Mouse (Mus musculus) heart, adult 2 months (tissue): ENCODE measurements around the gene Dtx1. TPM values are rescaled to one million over a fixed set of nuclear protein-coding genes. Genes with fewer than 3 reads are reported as not detected.

ENCODE experiments used
- DNase-seq, 2 experiments: peaks; one replicate each; pipeline ENCODE4 v3.0.0; 2021
- H3K27ac ChIP-seq: fragments of 200-600 bp; 2 replicates; pipeline ENCODE4 v1.8.1; 2022
- H3K27me3 ChIP-seq: fragments of 200-500 bp; 2 replicates; pipeline ENCODE4 v1.6.1; 2012; ENCODE audit warnings: mild to moderate bottlenecking, low read length, inconsistent platforms, mixed read lengths; ENCODE audit not compliant: control insufficient read depth, insufficient read depth
- H3K36me3 ChIP-seq: fragments of 200-500 bp; 2 replicates; pipeline ENCODE4 v1.6.1; 2012; ENCODE audit warnings: low read length, inconsistent platforms; ENCODE audit not compliant: control insufficient read depth, insufficient read depth
- H3K4me1 ChIP-seq: fragments of 200-500 bp; 2 replicates; pipeline ENCODE4 v1.6.1; 2011; ENCODE audit warnings: low read length; ENCODE audit not compliant: control insufficient read depth, insufficient read depth
- H3K4me3 ChIP-seq: fragments of 200-600 bp; 2 replicates; pipeline ENCODE4 v1.8.1; 2022
- H3K79me2 ChIP-seq: fragments of 200-500 bp; replicated peaks from 2 replicates; pipeline ENCODE4 v1.6.1; 2012; ENCODE audit warnings: mild to moderate bottlenecking, inconsistent platforms, low read length, moderate library complexity, mixed read lengths; ENCODE audit not compliant: control insufficient read depth, insufficient read depth
- H3K9ac ChIP-seq: fragments of 200-500 bp; 2 replicates; pipeline ENCODE4 v1.6.1; 2012; ENCODE audit warnings: low read depth, mild to moderate bottlenecking, control low read depth, inconsistent platforms, low read length, mixed read lengths
- CTCF ChIP-seq: fragments of 200-600 bp; IDR thresholded peaks from 2 replicates; pipeline ENCODE4 v1.8.1; 2022; ENCODE audit warnings: antibody characterized with exemption, mild to moderate bottlenecking, moderate library complexity
- EP300 ChIP-seq: fragments of 200-500 bp; IDR thresholded peaks from 2 replicates; pipeline ENCODE4 v1.6.1; 2011; ENCODE audit warnings: low read depth, low read length, control low read depth; ENCODE audit not compliant: insufficient read depth
- POLR2A ChIP-seq: fragments of 200-500 bp; IDR thresholded peaks from 2 replicates; pipeline ENCODE4 v1.6.1; 2011; ENCODE audit warnings: mild to moderate bottlenecking, low read depth, low read length, control low read depth; ENCODE audit not compliant: insufficient read depth
- WGBS: fragments of 180-500 bp; shearing (Covaris S2); methylation state at CpG from one replicate; pipeline ENCODE4 v1.1.7; 2018; 5-methylcytosine and 5-hydroxymethylcytosine counted together
- intact Hi-C: fragments of 180-260 bp; cut with DNase I; formaldehyde crosslinking; loops from one replicate; pipeline ENCODE4 v1.15.1; 2025
- polyA plus RNA-seq: library from polyadenylated mRNA; depleted of rRNA; stranded (reverse); fragments of >200 nt; gene quantifications from 2 replicates; pipeline ENCODE4 v1.2.3, GENCODE M21; 2012
- total RNA-seq, 2 experiments: library from RNA; stranded (reverse); gene quantifications; 2 replicates each; pipeline ENCODE4 v1.2.3; 2021

The Dtx1 gene
- total and polyA plus RNA-seq, 3 experiments: 2.1 to 4.2 (median 2.7) TPM

DNA sequence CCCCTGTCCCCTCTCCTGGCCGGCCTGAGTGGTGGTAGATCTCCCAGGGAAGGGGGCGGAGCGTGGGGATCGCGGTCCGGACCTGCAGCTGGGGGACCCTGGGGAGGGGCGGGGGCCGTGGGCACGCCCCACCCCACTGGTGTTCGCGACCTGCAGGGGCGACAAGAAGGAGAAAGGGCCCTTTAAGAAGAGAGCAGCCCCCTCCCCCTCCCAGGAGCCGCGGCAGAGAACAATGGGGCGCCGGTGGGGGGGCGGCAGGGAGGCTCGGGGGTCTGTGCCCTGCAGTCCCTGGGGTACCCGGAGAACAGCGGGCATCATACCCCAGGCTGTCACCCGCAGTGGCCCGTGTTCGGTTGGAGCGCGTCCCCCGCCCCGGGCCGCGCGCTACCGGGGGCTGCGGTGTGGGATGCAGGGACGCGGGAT, 890 bp downstream of the Dtx1 start:
- Histone ChIP-seq H3K36me3 (no peaks in the 10 kb centered on the region), H3K4me1 (no peaks in the 10 kb centered on the region), H3K27ac (no peak overlapping the region), H3K79me2 (no peaks in the 10 kb centered on the region), H3K4me3 (peak overlapping the region; percentile 34; the same call in 1 of the 2 replicates), H3K9ac (no peak overlapping the region), H3K27me3 (peaks cover 20% of the 10 kb centered on the region)
- intact Hi-C loops: no loop called here
- no peak for TF ChIP-seq POLR2A
- TF ChIP-seq CTCF: no peak
- no peak for TF ChIP-seq EP300
- WGBS: 3% methylated on average over 29 of the region's 34 CpGs
- DNase-seq: no peak

DNA sequence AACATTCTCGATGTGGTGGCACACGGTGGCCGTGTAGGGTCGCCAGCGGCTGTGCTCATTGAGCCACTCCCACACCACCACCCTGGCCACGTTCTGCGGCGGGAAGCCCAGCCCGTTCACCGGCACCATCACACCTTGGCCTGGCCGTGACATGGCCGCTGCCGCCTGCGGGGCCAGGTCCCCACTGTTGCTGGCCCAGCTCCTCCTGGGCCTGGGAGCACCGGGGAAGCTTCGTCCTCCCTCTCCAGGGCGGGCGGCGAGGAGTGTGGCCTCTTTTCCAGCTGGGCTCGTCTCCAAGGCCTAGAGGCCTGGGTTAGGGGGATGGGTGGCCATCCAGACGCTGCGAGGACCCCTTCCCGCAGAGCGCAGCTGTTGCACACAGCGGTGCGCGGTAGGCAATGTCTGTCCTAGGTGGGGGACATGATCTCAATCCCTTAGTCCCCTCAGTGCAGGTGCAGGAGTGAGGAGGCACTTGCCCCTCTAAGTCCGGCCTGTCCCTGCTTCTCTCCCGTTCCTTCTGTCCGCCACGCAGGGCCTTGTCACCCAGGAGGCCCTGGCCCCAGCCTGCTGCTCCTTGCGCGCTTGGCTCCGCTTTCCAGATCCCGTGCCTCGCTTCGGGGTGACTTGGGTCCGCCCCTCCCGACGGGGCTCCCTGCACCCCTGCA, 1.4 kb downstream of the Dtx1 start:
- Histone ChIP-seq H3K9ac (no peak overlapping the region), H3K79me2 (no peaks in the 10 kb centered on the region), H3K4me3 (no peak overlapping the region), H3K4me1 (no peaks in the 10 kb centered on the region), H3K27me3 (peaks cover 20% of the 10 kb centered on the region), H3K27ac (no peak overlapping the region), H3K36me3 (no peaks in the 10 kb centered on the region)
- TF ChIP-seq POLR2A (no peak), EP300 (no peak)
- intact Hi-C loops: no loop called here
- 3% methylated on average over 40 of the region's 40 CpGs for WGBS
- DNase-seq: no peak

DNA sequence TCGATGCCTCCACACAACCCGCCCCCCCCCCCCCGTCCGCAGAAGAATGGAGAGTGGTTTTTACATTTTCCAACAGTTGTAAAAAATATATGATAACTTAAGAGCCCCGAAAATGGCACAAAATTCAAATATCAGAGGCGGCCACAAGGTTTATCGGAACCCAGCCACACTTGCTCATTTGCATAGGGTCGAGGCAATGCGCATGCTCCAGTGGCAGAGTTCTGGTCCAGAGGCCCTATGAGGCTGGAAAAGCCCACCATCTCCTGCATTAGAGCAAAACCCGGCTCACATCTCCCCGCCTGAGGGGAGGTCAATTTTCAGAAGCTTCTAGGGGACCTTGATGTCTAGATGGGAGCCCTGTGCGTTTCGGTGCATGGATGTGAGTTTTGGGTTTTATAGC, 4.8 kb downstream of the Dtx1 start:
- Histone ChIP-seq H3K79me2 (no peaks in the 10 kb centered on the region), H3K27me3 (peaks cover 17% of the 10 kb centered on the region), H3K9ac (no peak overlapping the region), H3K27ac (no peak overlapping the region), H3K4me1 (no peaks in the 10 kb centered on the region), H3K36me3 (no peaks in the 10 kb centered on the region), H3K4me3 (no peak overlapping the region)
- DNase-seq: no peak
- intact Hi-C loops: no loop called here
- 48% methylated on average over 13 of the region's 13 CpGs for WGBS
- no peak for TF ChIP-seq CTCF
- TF ChIP-seq EP300: no peak
- TF ChIP-seq POLR2A: no peak

GRCm38 (mm10) chr5:120706541-120706940, 5.2 kb downstream of the Dtx1 start:
- Histone ChIP-seq H3K9ac (no peak overlapping the region), H3K4me3 (no peak overlapping the region), H3K27ac (no peak overlapping the region), H3K27me3 (peaks cover 16% of the 10 kb centered on the region), H3K79me2 (no peaks in the 10 kb centered on the region), H3K36me3 (no peaks in the 10 kb centered on the region), H3K4me1 (no peaks in the 10 kb centered on the region)
- WGBS: 9% methylated on average over 16 of the region's 16 CpGs
- DNase-seq: peak in 1 of 2 experiments; percentile 27
- intact Hi-C loops: no loop called here
- TF ChIP-seq CTCF (no peak), POLR2A (no peak), EP300 (no peak)

DNA sequence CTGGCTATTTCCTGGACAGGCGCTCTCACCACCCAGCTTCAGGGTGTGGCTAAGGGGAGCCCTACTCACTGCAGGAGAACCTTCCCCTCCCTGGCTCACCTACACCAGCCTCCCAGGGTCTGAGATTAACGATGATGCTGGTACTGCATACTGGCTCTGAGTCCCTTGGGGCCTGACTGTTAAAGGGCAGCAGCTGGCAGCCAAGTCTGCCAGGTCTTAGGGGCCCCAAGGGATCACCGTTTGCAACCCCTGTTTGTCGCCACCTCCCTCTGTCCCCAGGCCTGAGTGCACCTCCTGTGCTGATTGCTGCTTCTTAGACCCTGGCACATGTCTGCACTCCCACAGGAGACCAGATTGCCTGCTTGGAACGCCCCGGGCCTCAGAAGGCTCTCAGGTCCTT, 7.3 kb downstream of the Dtx1 start:
- WGBS: 51% methylated on average over 6 of the region's 6 CpGs
- no peaks in the 10 kb centered on the region for H3K36me3 ChIP-seq
- TF ChIP-seq POLR2A (no peak), CTCF (no peak), EP300 (no peak)
- no peaks in the 10 kb centered on the region for H3K79me2 ChIP-seq
- intact Hi-C loops: no loop called here
- no peak for DNase-seq
- no peak overlapping the region for H3K4me3 ChIP-seq
- H3K27me3 ChIP-seq: no peaks in the 10 kb centered on the region
- no peaks in the 10 kb centered on the region for H3K4me1 ChIP-seq
- no peak overlapping the region for H3K27ac ChIP-seq
- H3K9ac ChIP-seq: no peak overlapping the region

DNA sequence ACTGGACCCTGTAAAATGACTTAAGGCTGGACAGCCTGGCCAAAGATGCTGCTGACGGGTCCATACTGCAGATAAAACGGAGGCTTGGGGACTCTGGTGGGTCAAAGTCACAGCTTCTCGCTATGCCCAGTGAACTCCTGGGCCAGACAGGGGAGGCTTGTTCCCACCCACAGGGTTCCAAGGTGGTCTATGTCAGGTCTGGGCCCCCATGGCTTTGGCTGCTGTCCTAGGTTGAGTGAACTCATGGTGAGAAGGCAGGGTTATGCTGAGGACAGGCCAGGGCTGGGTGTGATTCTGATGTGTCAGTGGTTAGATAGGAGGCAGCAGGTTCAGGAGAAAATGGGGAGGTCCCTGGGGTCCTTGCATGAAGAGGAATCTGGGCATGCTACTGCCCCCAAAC, 8.1 kb downstream of the Dtx1 start:
- no peaks in the 10 kb centered on the region for H3K36me3 ChIP-seq
- no peaks in the 10 kb centered on the region for H3K79me2 ChIP-seq
- 68% methylated on average over 3 of the region's 3 CpGs for whole genome bisulfite sequencing
- H3K27ac ChIP-seq: no peak overlapping the region
- intact Hi-C loops: no loop called here
- DNase-seq: no peak
- no peak overlapping the region for H3K9ac ChIP-seq
- no peak overlapping the region for H3K4me3 ChIP-seq
- H3K4me1 ChIP-seq: no peaks in the 10 kb centered on the region
- H3K27me3 ChIP-seq: no peaks in the 10 kb centered on the region
- no peak for TF ChIP-seq CTCF
- no peak for TF ChIP-seq POLR2A
- no peak for TF ChIP-seq EP300
